Mouse (Mus musculus): ENCODE data around the gene Zfp260. TPM values are rescaled to one million over a fixed set of nuclear protein-coding genes. Genes with fewer than 3 reads are reported as not detected.

Zfp260 gene
- polyA plus RNA-seq, 1 experiment from 2014 or later: 55.7 TPM

DNA sequence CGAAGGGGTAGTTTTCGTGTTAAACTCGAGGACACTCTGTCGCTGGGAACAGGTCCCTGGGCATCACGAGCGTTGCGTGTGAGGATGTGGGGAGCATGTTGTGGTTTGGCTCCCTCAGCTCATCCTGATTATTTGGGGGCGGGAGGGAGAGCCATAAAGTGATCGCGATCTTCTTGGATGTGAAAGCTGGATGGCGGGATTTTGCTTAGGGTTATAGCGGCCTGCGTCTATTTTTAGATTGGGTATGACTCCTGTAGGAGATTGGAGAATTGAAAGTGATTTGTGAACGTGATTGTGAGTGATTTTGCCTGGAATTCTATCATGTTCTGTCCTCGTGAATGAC is 27.6 kb downstream of the Zfp260 start:
- ATAC-seq (peak; percentile 6), DNase-seq (ENCODE audit: low read depth, low spot score) (no peak)
- TF ChIP-seq CTCF (IDR thresholded peaks at IDR 0.05): no peak
- ChIA-PET POLR2A (interaction anchor here (1.1 kb wide), 1 partner anchor 31 kb away, joined by 3 read pairs; no protein-coding TSS in a partner anchor), CTCF (no interaction called here)
- no peaks in the 10 kb centered on the region for H3K27me3 ChIP-seq
- in situ Hi-C loops (cut with MboI; ENCODE audit: low pct_unique_long_range_greater_than_20kb): no loop called here

DNA sequence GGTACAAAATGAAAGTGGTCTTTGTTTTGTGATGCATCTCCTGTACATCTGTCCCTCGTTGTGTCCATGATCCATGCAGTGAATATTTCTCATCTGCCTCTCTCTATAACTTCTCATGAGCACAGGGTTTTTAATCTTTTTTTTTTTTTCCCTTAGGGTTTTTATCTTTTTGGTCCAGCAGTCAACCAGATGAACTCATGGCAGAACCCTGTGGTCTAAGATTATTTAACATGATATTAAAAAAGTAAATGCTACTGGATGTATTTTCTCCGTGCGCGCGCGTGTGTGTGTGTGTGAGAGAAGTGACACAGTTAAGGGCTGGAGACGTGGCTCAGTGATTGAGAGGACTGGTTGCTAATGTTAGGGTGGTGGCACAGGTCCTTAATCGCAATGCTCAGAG is 35.3 kb downstream of the Zfp260 start:
- no peak for TF ChIP-seq CTCF (IDR thresholded peaks at IDR 0.05)
- CTCF ChIA-PET: no interaction called here
- POLR2A ChIA-PET: no interaction called here
- no peaks in the 10 kb centered on the region for H3K27me3 ChIP-seq
- no peak for ATAC-seq
- DNase-seq (ENCODE audit: low read depth, low spot score): no peak
- in situ Hi-C loops (cut with MboI; ENCODE audit: low pct_unique_long_range_greater_than_20kb): no loop called here

DNA sequence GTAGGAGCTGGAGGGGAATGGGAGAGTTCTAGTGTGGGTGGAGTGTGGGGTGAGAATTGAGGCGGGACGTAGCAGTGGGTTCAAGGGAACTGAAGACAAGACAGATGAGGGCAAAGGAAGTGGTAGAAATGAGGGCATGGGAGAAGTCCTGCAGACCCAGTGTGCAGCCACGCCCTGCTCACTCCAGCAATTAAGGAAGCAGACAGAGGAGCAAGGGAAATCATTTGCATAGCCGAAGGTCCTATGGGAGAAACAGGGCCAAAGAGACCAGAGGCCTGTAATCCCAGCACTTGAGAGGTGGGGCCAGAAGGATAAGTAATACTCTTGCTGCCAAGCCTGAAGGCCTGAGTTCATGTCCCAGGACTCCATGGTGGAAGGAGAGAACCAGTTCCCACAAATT is 37.8 kb downstream of the Zfp260 start:
- ATAC-seq (no peak), DNase-seq (ENCODE audit: low read depth, low spot score) (no peak)
- in situ Hi-C loops (cut with MboI; ENCODE audit: low pct_unique_long_range_greater_than_20kb): no loop called here
- CTCF ChIA-PET: no interaction called here
- no peak for TF ChIP-seq CTCF (IDR thresholded peaks at IDR 0.05)
- POLR2A ChIA-PET: no interaction called here
- no peaks in the 10 kb centered on the region for H3K27me3 ChIP-seq

DNA sequence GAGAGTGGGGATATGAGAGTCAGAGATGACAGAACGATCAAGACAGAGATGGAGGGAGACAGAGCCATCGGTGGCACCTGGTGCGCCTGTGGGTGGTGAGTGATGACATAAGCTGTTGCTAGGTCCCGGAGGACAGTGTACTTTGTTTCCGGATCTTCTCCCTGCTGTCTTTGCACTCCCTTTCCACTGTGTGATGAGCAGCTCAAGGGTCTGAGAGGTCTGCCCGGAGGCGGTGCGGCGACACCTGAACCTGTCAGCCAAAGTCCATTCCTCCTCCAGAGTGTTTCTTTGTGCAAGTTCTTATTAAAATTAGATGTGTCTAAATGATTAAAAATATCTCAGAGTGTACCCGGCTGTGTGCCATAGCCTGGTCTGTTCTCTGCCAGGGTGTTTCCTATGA is 42.2 kb downstream of the Zfp260 start:
- ChIA-PET POLR2A (no interaction called here), CTCF (no interaction called here)
- TF ChIP-seq CTCF (IDR thresholded peaks at IDR 0.05): no peak
- in situ Hi-C loops (cut with MboI; ENCODE audit: low pct_unique_long_range_greater_than_20kb): no loop called here
- H3K27me3 ChIP-seq: no peaks in the 10 kb centered on the region
- DNase-seq (ENCODE audit: low read depth, low spot score) (no peak), ATAC-seq (no peak)

GRCm38 (mm10) chr7:30143170-30143554 is 48.6 kb downstream of the Zfp260 start:
- no peak for TF ChIP-seq CTCF (IDR thresholded peaks at IDR 0.05)
- ATAC-seq (no peak), DNase-seq (ENCODE audit: low read depth, low spot score) (no peak)
- ChIA-PET CTCF (no interaction called here), POLR2A (no interaction called here)
- no peaks in the 10 kb centered on the region for H3K27me3 ChIP-seq
- in situ Hi-C loops (cut with MboI; ENCODE audit: low pct_unique_long_range_greater_than_20kb): no loop called here

GRCm38 (mm10) chr7:30143555-30144209 is 49.1 kb downstream of the Zfp260 start:
- CTCF ChIA-PET: no interaction called here
- H3K27me3 ChIP-seq: no peaks in the 10 kb centered on the region
- in situ Hi-C loops (cut with MboI; ENCODE audit: low pct_unique_long_range_greater_than_20kb): no loop called here
- peak; percentile 44 for ATAC-seq
- TF ChIP-seq CTCF (IDR thresholded peaks at IDR 0.05): no peak
- DNase-seq (ENCODE audit: low read depth, low spot score): peak; percentile 28
- POLR2A ChIA-PET: no interaction called here

DNA sequence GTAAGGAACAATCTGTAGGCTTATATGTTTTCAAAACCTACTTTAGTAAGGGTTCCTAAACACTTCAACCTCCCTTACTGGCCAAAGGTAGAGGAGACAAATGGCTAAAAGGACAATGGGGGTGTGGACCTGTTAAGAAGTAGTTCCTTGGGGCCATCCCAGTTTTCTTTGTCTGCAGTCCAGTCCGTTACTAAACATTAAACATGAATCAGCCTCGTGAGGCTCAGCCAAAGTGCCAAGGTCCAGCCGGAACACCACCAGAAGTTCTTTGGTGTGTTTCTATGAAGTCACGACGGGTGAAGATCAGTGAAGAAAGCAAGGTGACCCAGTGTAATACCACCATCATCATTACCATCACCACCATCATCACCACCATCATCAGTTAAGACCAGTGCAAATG is 52.4 kb downstream of the Zfp260 start:
- ATAC-seq (no peak), DNase-seq (ENCODE audit: low read depth, low spot score) (no peak)
- in situ Hi-C loops (cut with MboI; ENCODE audit: low pct_unique_long_range_greater_than_20kb): no loop called here
- no peak for TF ChIP-seq CTCF (IDR thresholded peaks at IDR 0.05)
- no peaks in the 10 kb centered on the region for H3K27me3 ChIP-seq
- ChIA-PET CTCF (no interaction called here), POLR2A (no interaction called here)

GRCm38 (mm10) chr7:30154040-30154439 is 59.5 kb downstream of the Zfp260 start:
- no peak for ATAC-seq
- ChIA-PET CTCF (no interaction called here), POLR2A (no interaction called here)
- no peaks in the 10 kb centered on the region for H3K27me3 ChIP-seq
- TF ChIP-seq CTCF (IDR thresholded peaks at IDR 0.05): peak; percentile 16
- in situ Hi-C loops (cut with MboI; ENCODE audit: low pct_unique_long_range_greater_than_20kb): no loop called here
- DNase-seq (ENCODE audit: low read depth, low spot score): no peak

GRCm38 (mm10) chr7:30155507-30155906 is 60.9 kb downstream of the Zfp260 start:
- POLR2A ChIA-PET: no interaction called here
- CTCF ChIA-PET: interaction anchor here (1.3 to 1.6 kb wide), 2 partner anchors 9 to 43 kb away, joined by 4 to 5 read pairs; partner anchors contain the start of gene Capns1
- ATAC-seq: no peak
- no peak for DNase-seq (ENCODE audit: low read depth, low spot score)
- in situ Hi-C loops (cut with MboI; ENCODE audit: low pct_unique_long_range_greater_than_20kb): loop anchor here (5.0 kb wide), 1 partner anchor 48 kb away; no protein-coding TSS in a partner anchor
- no peak for TF ChIP-seq CTCF (IDR thresholded peaks at IDR 0.05)
- no peaks in the 10 kb centered on the region for H3K27me3 ChIP-seq

Other genes starting within 250 kb of the Zfp260 start
- 6.1 TPM for gene Zfp940, start 241.1 kb upstream of the Zfp260 start, polyA plus RNA-seq (2021)
- 5.3 TPM for gene Zfp420, start 234.8 kb upstream of the Zfp260 start, polyA plus RNA-seq (2021)
- gene Zfp27, start 188.2 kb upstream of the Zfp260 start, polyA plus RNA-seq (2021): 11.3 TPM
- gene Zfp383, start 186.6 kb upstream of the Zfp260 start, polyA plus RNA-seq (2021): 9.3 TPM
- gene Zfp74, start 140.7 kb upstream of the Zfp260 start, polyA plus RNA-seq (2021): 12.1 TPM
- 12.0 TPM for gene Zfp568, start 110.8 kb upstream of the Zfp260 start, polyA plus RNA-seq (2021)
- 3.4 TPM for gene Zfp14, start 43.4 kb upstream of the Zfp260 start, polyA plus RNA-seq (2021)
- 13.7 TPM for gene Zfp82, start 21.9 kb upstream of the Zfp260 start, polyA plus RNA-seq (2021)
- 1.1 TPM for gene Gm26920, start 4.4 kb upstream of the Zfp260 start, polyA plus RNA-seq (2021)
- 5.3 TPM for gene Zfp566, start 4.2 kb upstream of the Zfp260 start, polyA plus RNA-seq (2021)
- 8.7 TPM for gene Zfp382, start 27.2 kb downstream of the Zfp260 start, polyA plus RNA-seq (2021)
- gene Zfp146, start 75.0 kb downstream of the Zfp260 start, polyA plus RNA-seq (2021): 56.4 TPM
- 0.89 TPM for gene Cox7a1, start 89.4 kb downstream of the Zfp260 start, polyA plus RNA-seq (2021)
- 456 TPM for gene Capns1, start 104.0 kb downstream of the Zfp260 start, polyA plus RNA-seq (2021)
- 79.3 TPM for gene Polr2i, start 137.2 kb downstream of the Zfp260 start, polyA plus RNA-seq (2021)
- gene Tbcb, start 137.5 kb downstream of the Zfp260 start, polyA plus RNA-seq (2021): 87.4 TPM
- gene Ovol3, start 140.9 kb downstream of the Zfp260 start, polyA plus RNA-seq (2021): not detected
- 0.14 TPM for gene Thap8, start 185.3 kb downstream of the Zfp260 start, polyA plus RNA-seq (2021)
- gene Wdr62, start 185.6 kb downstream of the Zfp260 start, polyA plus RNA-seq (2021): 9.7 TPM
- gene Clip3, start 197.0 kb downstream of the Zfp260 start, polyA plus RNA-seq (2021): 78.3 TPM
- gene Alkbh6, start 213.9 kb downstream of the Zfp260 start, polyA plus RNA-seq (2021): 35.2 TPM
- 2.6 TPM for gene Syne4, start 220.0 kb downstream of the Zfp260 start, polyA plus RNA-seq (2021)
- gene E130208F15Rik, start 227.0 kb downstream of the Zfp260 start, polyA plus RNA-seq (2021): 3.3 TPM
- 6.4 TPM for gene Sdhaf1, start 229.1 kb downstream of the Zfp260 start, polyA plus RNA-seq (2021)